Mouse (Mus musculus): ENCODE data around the gene Fabp3. TPM values are rescaled to one million over a fixed set of nuclear protein-coding genes. Genes with fewer than 3 reads are reported as not detected.

Gene Fabp3
- polyA plus RNA-seq, 1 experiment from 2014 or later: 5.1 TPM

DNA sequence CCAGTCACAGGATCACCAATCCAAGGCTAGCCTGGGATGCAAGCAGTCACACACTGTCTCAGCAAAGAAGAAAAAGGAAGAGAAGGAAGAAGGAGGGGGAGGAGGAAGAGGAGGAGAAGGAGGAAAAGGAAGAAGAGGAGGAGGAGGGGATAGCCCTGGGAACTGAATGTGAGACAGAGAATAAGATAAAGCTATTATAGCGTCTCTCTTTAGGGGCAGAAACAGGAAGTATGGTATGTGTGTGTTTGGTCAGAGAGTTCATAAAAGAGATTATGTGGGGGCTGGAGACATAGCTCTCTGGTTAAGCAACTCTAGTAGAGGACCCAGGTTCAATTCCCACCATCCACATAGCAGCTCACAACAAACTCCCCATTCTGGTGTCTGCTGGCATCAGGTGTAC lies 14.8 kb downstream of the Fabp3 start:
- H3K36me3 ChIP-seq (ENCODE audit: control insufficient read depth, insufficient read depth, low read length): peaks cover 31% of the 10 kb centered on the region
- H3K27me3 ChIP-seq (ENCODE audit: control insufficient read depth, insufficient read depth, low read length): no peaks in the 10 kb centered on the region
- no peak overlapping the region for H3K4me3 ChIP-seq (ENCODE audit: low read depth, low read length)
- H3K4me1 ChIP-seq (ENCODE audit: control insufficient read depth, insufficient read depth, low read length): no peaks in the 10 kb centered on the region
- H3K9ac ChIP-seq (replicated peaks; ENCODE audit: low read depth, low read length): no peak overlapping the region
- no peak overlapping the region for H3K4me2 ChIP-seq (replicated peaks; ENCODE audit: low read depth, low read length)
- H3K9me3 ChIP-seq (ENCODE audit: control insufficient read depth, low read depth, low read length): no peaks in the 10 kb centered on the region
- WGBS: 82% methylated on average over 1 of the region's 1 CpGs
- no peak for ATAC-seq (ENCODE audit: insufficient number of reproducible peaks, insufficient read depth, low FRiP score, low read depth)
- H3K27ac ChIP-seq (ENCODE audit: low read length): no peak overlapping the region

GRCm38 (mm10) chr4:130323607-130324006 lies 15.2 kb downstream of the Fabp3 start:
- no peak overlapping the region for H3K4me2 ChIP-seq (replicated peaks; ENCODE audit: low read depth, low read length)
- WGBS: 85% methylated on average over 5 of the region's 5 CpGs
- H3K27me3 ChIP-seq (ENCODE audit: control insufficient read depth, insufficient read depth, low read length): no peaks in the 10 kb centered on the region
- H3K36me3 ChIP-seq (ENCODE audit: control insufficient read depth, insufficient read depth, low read length): peaks cover 31% of the 10 kb centered on the region
- no peak overlapping the region for H3K27ac ChIP-seq (ENCODE audit: low read length)
- no peaks in the 10 kb centered on the region for H3K4me1 ChIP-seq (ENCODE audit: control insufficient read depth, insufficient read depth, low read length)
- ATAC-seq (ENCODE audit: insufficient number of reproducible peaks, insufficient read depth, low FRiP score, low read depth): no peak
- H3K9ac ChIP-seq (replicated peaks; ENCODE audit: low read depth, low read length): no peak overlapping the region
- no peak overlapping the region for H3K4me3 ChIP-seq (ENCODE audit: low read depth, low read length)
- H3K9me3 ChIP-seq (ENCODE audit: control insufficient read depth, low read depth, low read length): no peaks in the 10 kb centered on the region

- no peaks in the 10 kb centered on the region for H3K27me3 ChIP-seq (ENCODE audit: control insufficient read depth, insufficient read depth, low read length)
- H3K4me2 ChIP-seq (replicated peaks; ENCODE audit: low read depth, low read length): no peak overlapping the region
- H3K4me1 ChIP-seq (ENCODE audit: control insufficient read depth, insufficient read depth, low read length): no peaks in the 10 kb centered on the region
- H3K4me3 ChIP-seq (ENCODE audit: low read depth, low read length): no peak overlapping the region
- WGBS: 85% methylated on average over 2 of the region's 2 CpGs
- H3K27ac ChIP-seq (ENCODE audit: low read length): no peak overlapping the region
- no peak for ATAC-seq (ENCODE audit: insufficient number of reproducible peaks, insufficient read depth, low FRiP score, low read depth)
- H3K9ac ChIP-seq (replicated peaks; ENCODE audit: low read depth, low read length): no peak overlapping the region
- no peaks in the 10 kb centered on the region for H3K9me3 ChIP-seq (ENCODE audit: control insufficient read depth, low read depth, low read length)
- peaks cover 31% of the 10 kb centered on the region for H3K36me3 ChIP-seq (ENCODE audit: control insufficient read depth, insufficient read depth, low read length)
Observed at GRCm38 (mm10) chr4:130325446-130325845, 17.1 kb downstream of the Fabp3 start.

GRCm38 (mm10) chr4:130327366-130327765 lies 19.0 kb downstream of the Fabp3 start:
- peaks cover 24% of the 10 kb centered on the region for H3K36me3 ChIP-seq (ENCODE audit: control insufficient read depth, insufficient read depth, low read length)
- H3K9ac ChIP-seq (replicated peaks; ENCODE audit: low read depth, low read length): no peak overlapping the region
- ATAC-seq (ENCODE audit: insufficient number of reproducible peaks, insufficient read depth, low FRiP score, low read depth): no peak
- WGBS: 88% methylated on average over 9 of the region's 9 CpGs
- no peak overlapping the region for H3K27ac ChIP-seq (ENCODE audit: low read length)
- H3K4me1 ChIP-seq (ENCODE audit: control insufficient read depth, insufficient read depth, low read length): no peaks in the 10 kb centered on the region
- no peaks in the 10 kb centered on the region for H3K9me3 ChIP-seq (ENCODE audit: control insufficient read depth, low read depth, low read length)
- no peaks in the 10 kb centered on the region for H3K27me3 ChIP-seq (ENCODE audit: control insufficient read depth, insufficient read depth, low read length)
- H3K4me2 ChIP-seq (replicated peaks; ENCODE audit: low read depth, low read length): no peak overlapping the region
- H3K4me3 ChIP-seq (ENCODE audit: low read depth, low read length): no peak overlapping the region

DNA sequence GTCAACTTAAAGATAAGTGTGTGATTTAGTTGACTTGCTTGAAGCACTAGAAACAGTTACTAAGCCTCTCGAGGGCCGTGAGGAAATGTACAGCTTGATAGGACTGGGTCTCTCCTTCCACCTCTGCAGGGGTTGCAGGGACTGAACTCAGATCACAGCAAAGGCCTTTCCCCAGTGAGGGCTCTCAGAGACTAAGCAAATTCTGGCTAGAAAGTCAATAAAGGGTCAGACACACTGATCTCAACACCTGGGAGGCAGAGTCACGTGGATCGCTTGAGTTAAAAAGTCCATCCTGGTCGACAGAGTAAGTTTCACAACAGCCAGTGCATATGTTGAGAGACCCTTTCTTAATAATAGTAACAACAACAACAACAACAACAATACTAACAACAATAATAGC lies 27.5 kb downstream of the Fabp3 start:
- ATAC-seq (ENCODE audit: insufficient number of reproducible peaks, insufficient read depth, low FRiP score, low read depth): no peak
- peaks cover 20% of the 10 kb centered on the region for H3K36me3 ChIP-seq (ENCODE audit: control insufficient read depth, insufficient read depth, low read length)
- H3K27me3 ChIP-seq (ENCODE audit: control insufficient read depth, insufficient read depth, low read length): no peaks in the 10 kb centered on the region
- H3K9me3 ChIP-seq (ENCODE audit: control insufficient read depth, low read depth, low read length): no peaks in the 10 kb centered on the region
- H3K27ac ChIP-seq (ENCODE audit: low read length): no peak overlapping the region
- no peak overlapping the region for H3K4me3 ChIP-seq (ENCODE audit: low read depth, low read length)
- no peak overlapping the region for H3K9ac ChIP-seq (replicated peaks; ENCODE audit: low read depth, low read length)
- H3K4me2 ChIP-seq (replicated peaks; ENCODE audit: low read depth, low read length): no peak overlapping the region
- H3K4me1 ChIP-seq (ENCODE audit: control insufficient read depth, insufficient read depth, low read length): no peaks in the 10 kb centered on the region
- WGBS: 78% methylated on average over 5 of the region's 5 CpGs

- Histone ChIP-seq H3K27me3 (ENCODE audit: control insufficient read depth, insufficient read depth, low read length) (no peaks in the 10 kb centered on the region), H3K9ac (replicated peaks; ENCODE audit: low read depth, low read length) (no peak overlapping the region), H3K4me2 (replicated peaks; ENCODE audit: low read depth, low read length) (no peak overlapping the region), H3K36me3 (ENCODE audit: control insufficient read depth, insufficient read depth, low read length) (peaks cover 16% of the 10 kb centered on the region), H3K9me3 (ENCODE audit: control insufficient read depth, low read depth, low read length) (no peaks in the 10 kb centered on the region), H3K27ac (ENCODE audit: low read length) (no peak overlapping the region), H3K4me3 (ENCODE audit: low read depth, low read length) (no peak overlapping the region), H3K4me1 (ENCODE audit: control insufficient read depth, insufficient read depth, low read length) (no peaks in the 10 kb centered on the region)
- no peak for ATAC-seq (ENCODE audit: insufficient number of reproducible peaks, insufficient read depth, low FRiP score, low read depth)
- WGBS: 25% methylated on average over 4 of the region's 4 CpGs
Observed at GRCm38 (mm10) chr4:130341691-130342090, 33.3 kb downstream of the Fabp3 start.

- no peak overlapping the region for H3K27ac ChIP-seq (ENCODE audit: low read length)
- no peak overlapping the region for H3K4me2 ChIP-seq (replicated peaks; ENCODE audit: low read depth, low read length)
- H3K9me3 ChIP-seq (ENCODE audit: control insufficient read depth, low read depth, low read length): no peaks in the 10 kb centered on the region
- 93% methylated on average over 6 of the region's 6 CpGs for WGBS
- H3K4me1 ChIP-seq (ENCODE audit: control insufficient read depth, insufficient read depth, low read length): no peaks in the 10 kb centered on the region
- no peak overlapping the region for H3K9ac ChIP-seq (replicated peaks; ENCODE audit: low read depth, low read length)
- no peaks in the 10 kb centered on the region for H3K27me3 ChIP-seq (ENCODE audit: control insufficient read depth, insufficient read depth, low read length)
- no peak overlapping the region for H3K4me3 ChIP-seq (ENCODE audit: low read depth, low read length)
- no peak for ATAC-seq (ENCODE audit: insufficient number of reproducible peaks, insufficient read depth, low FRiP score, low read depth)
- H3K36me3 ChIP-seq (ENCODE audit: control insufficient read depth, insufficient read depth, low read length): peaks cover 45% of the 10 kb centered on the region
Observed at GRCm38 (mm10) chr4:130349666-130350065, 41.3 kb downstream of the Fabp3 start.

- ATAC-seq (ENCODE audit: insufficient number of reproducible peaks, insufficient read depth, low FRiP score, low read depth): no peak
- Histone ChIP-seq H3K36me3 (ENCODE audit: control insufficient read depth, insufficient read depth, low read length) (peaks cover 45% of the 10 kb centered on the region), H3K9me3 (ENCODE audit: control insufficient read depth, low read depth, low read length) (no peaks in the 10 kb centered on the region), H3K4me1 (ENCODE audit: control insufficient read depth, insufficient read depth, low read length) (no peaks in the 10 kb centered on the region), H3K27me3 (ENCODE audit: control insufficient read depth, insufficient read depth, low read length) (no peaks in the 10 kb centered on the region), H3K9ac (replicated peaks; ENCODE audit: low read depth, low read length) (no peak overlapping the region), H3K4me3 (ENCODE audit: low read depth, low read length) (no peak overlapping the region), H3K27ac (ENCODE audit: low read length) (no peak overlapping the region), H3K4me2 (replicated peaks; ENCODE audit: low read depth, low read length) (no peak overlapping the region)
- WGBS: 88% methylated on average over 16 of the region's 16 CpGs
Observed at GRCm38 (mm10) chr4:130350690-130351422, 42.5 kb downstream of the Fabp3 start.

DNA sequence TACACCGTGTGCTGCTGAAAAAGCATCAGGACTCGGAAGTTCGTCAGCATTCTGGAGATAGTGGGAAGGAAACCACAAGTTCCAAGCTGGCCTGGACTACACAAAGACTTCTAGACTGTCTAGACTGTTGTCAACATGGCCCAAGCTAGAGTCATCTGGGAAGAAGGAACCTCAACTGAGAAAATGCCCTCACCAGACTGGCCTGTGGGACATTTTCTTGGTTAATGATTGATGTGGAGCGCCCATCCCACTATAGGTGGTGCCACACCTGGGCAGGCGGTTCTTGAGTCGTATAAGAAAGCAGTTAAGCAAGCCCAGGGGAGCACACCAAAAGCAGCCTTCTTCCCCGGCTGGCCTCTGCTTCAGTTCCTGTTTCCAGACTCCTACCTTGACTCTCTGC lies 44.2 kb downstream of the Fabp3 start:
- Histone ChIP-seq H3K9ac (replicated peaks; ENCODE audit: low read depth, low read length) (no peak overlapping the region), H3K9me3 (ENCODE audit: control insufficient read depth, low read depth, low read length) (no peaks in the 10 kb centered on the region), H3K4me1 (ENCODE audit: control insufficient read depth, insufficient read depth, low read length) (no peaks in the 10 kb centered on the region), H3K4me2 (replicated peaks; ENCODE audit: low read depth, low read length) (no peak overlapping the region), H3K4me3 (ENCODE audit: low read depth, low read length) (no peak overlapping the region), H3K27me3 (ENCODE audit: control insufficient read depth, insufficient read depth, low read length) (no peaks in the 10 kb centered on the region), H3K36me3 (ENCODE audit: control insufficient read depth, insufficient read depth, low read length) (peaks cover 45% of the 10 kb centered on the region), H3K27ac (ENCODE audit: low read length) (no peak overlapping the region)
- 88% methylated on average over 7 of the region's 7 CpGs for WGBS
- no peak for ATAC-seq (ENCODE audit: insufficient number of reproducible peaks, insufficient read depth, low FRiP score, low read depth)
